Mouse (Mus musculus): ENCODE measurements around the gene Tacr1. TPM values are rescaled to one million over a fixed set of nuclear protein-coding genes. Genes with fewer than 3 reads are reported as not detected.

The Tacr1 gene
- polyA plus RNA-seq, 1 experiment from 2014 or later: 1.1 TPM

- no peaks in the 10 kb centered on the region for H3K9me3 ChIP-seq
- no peaks in the 10 kb centered on the region for H3K36me3 ChIP-seq
- ATAC-seq (replicated peaks): no peak
- no peaks in the 10 kb centered on the region for H3K4me1 ChIP-seq
- WGBS: 65% methylated on average over 3 of the region's 3 CpGs
- H3K27me3 ChIP-seq: no peaks in the 10 kb centered on the region
- H3K9ac ChIP-seq (replicated peaks): no peak overlapping the region
- no peak overlapping the region for H3K4me3 ChIP-seq
- H3K4me2 ChIP-seq (replicated peaks): no peak overlapping the region
- no peak overlapping the region for H3K27ac ChIP-seq (replicated peaks)
Observed at GRCm38 (mm10) chr6:82549270-82549669, 147.1 kb downstream of the Tacr1 start.

- H3K4me1 ChIP-seq: no peaks in the 10 kb centered on the region
- no peak for ATAC-seq (replicated peaks)
Observed at GRCm38 (mm10) chr6:82575445-82575844, 173.3 kb downstream of the Tacr1 start.

GRCm38 (mm10) chr6:82585396-82585795 is 183.3 kb downstream of the Tacr1 start:
- ATAC-seq (replicated peaks): no peak
- Histone ChIP-seq H3K27me3 (no peaks in the 10 kb centered on the region), H3K4me1 (no peaks in the 10 kb centered on the region), H3K9ac (replicated peaks) (no peak overlapping the region), H3K27ac (replicated peaks) (no peak overlapping the region), H3K4me2 (replicated peaks) (no peak overlapping the region), H3K36me3 (no peaks in the 10 kb centered on the region), H3K4me3 (no peak overlapping the region), H3K9me3 (no peaks in the 10 kb centered on the region)
- WGBS: 45% methylated on average over 5 of the region's 6 CpGs

More at GRCm38 (mm10) chr6:82575445-82575844, 173.3 kb downstream of the Tacr1 start:
- WGBS: 94% methylated on average over 5 of the region's 5 CpGs
- Histone ChIP-seq H3K9me3 (no peaks in the 10 kb centered on the region), H3K27ac (replicated peaks) (no peak overlapping the region), H3K36me3 (no peaks in the 10 kb centered on the region), H3K4me2 (replicated peaks) (no peak overlapping the region), H3K27me3 (no peaks in the 10 kb centered on the region), H3K9ac (replicated peaks) (no peak overlapping the region), H3K4me3 (no peak overlapping the region)

DNA sequence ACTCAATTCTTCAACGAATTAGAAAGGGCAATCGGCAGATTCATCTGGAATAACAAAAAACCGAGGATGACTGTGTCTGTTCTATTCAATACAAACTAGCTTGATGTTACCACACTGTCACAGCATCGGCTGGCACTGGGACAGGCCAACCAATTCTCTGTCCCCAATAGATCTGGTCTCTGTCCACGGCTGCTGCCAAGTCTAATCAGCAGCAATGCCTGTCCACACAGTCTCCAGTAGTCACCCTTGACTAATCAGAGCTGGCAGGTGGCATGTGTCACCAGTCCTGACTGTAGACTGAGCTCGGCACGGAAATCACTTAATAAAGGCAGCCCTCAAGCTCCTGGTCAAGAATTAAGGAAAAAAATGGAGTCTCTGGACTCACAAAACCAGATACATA is 187.3 kb downstream of the Tacr1 start:
- H3K9ac ChIP-seq (replicated peaks): no peak overlapping the region
- no peaks in the 10 kb centered on the region for H3K9me3 ChIP-seq
- H3K36me3 ChIP-seq: no peaks in the 10 kb centered on the region
- H3K27ac ChIP-seq (replicated peaks): no peak overlapping the region
- ATAC-seq (replicated peaks): no peak
- H3K4me1 ChIP-seq: no peaks in the 10 kb centered on the region
- H3K27me3 ChIP-seq: no peaks in the 10 kb centered on the region
- H3K4me3 ChIP-seq: no peak overlapping the region
- no peak overlapping the region for H3K4me2 ChIP-seq (replicated peaks)
- WGBS: 85% methylated on average over 7 of the region's 7 CpGs

DNA sequence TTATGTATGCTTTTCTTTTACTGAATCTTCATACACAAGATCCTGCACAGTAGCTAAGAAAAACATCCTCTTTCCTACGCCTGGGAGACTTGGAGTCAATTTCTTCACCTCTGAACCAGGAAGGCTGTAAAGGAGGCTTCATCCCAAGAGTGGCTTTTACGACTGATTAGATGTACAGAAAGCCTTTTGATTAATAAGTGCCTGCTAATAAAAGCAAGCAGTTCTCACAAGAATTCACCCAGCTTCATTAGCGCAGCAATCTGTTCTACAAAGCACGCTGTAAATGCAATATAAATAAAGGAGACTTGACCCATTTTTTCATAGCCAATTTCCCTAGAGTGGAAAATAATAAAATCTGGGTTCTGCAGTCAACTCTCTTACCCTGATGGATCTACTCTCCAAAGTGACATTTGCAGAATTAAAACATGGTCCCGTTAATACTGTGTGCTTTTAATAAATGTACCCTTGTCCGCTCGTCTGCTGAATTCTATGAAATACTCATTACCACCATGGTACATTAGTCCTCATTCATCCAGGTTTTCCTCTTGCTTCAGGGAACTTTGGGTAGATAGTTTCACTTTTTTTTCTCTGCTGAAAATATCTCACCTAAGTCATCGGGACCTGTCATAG is 193.4 kb downstream of the Tacr1 start:
- Histone ChIP-seq H3K9me3 (no peaks in the 10 kb centered on the region), H3K27ac (replicated peaks) (0 out of 2 replicates have a peak overlapping the region, but pooled peaks have one; percentile 1), H3K27me3 (no peaks in the 10 kb centered on the region), H3K9ac (replicated peaks) (no peak overlapping the region), H3K36me3 (no peaks in the 10 kb centered on the region), H3K4me1 (peaks cover 9% of the 10 kb centered on the region; the same call in 1 of the 2 replicates), H3K4me3 (no peak overlapping the region), H3K4me2 (replicated peaks) (no peak overlapping the region)
- no peak for ATAC-seq (replicated peaks)
- 34% methylated on average over 8 of the region's 8 CpGs for WGBS

GRCm38 (mm10) chr6:82603228-82603627 is 201.1 kb downstream of the Tacr1 start:
- Histone ChIP-seq H3K27ac (replicated peaks) (no peak overlapping the region), H3K9ac (replicated peaks) (no peak overlapping the region), H3K4me2 (replicated peaks) (no peak overlapping the region), H3K4me1 (peaks cover 6% of the 10 kb centered on the region), H3K9me3 (no peaks in the 10 kb centered on the region), H3K27me3 (no peaks in the 10 kb centered on the region), H3K36me3 (no peaks in the 10 kb centered on the region), H3K4me3 (no peak overlapping the region)
- 77% methylated on average over 9 of the region's 9 CpGs for WGBS
- no peak for ATAC-seq (replicated peaks)

DNA sequence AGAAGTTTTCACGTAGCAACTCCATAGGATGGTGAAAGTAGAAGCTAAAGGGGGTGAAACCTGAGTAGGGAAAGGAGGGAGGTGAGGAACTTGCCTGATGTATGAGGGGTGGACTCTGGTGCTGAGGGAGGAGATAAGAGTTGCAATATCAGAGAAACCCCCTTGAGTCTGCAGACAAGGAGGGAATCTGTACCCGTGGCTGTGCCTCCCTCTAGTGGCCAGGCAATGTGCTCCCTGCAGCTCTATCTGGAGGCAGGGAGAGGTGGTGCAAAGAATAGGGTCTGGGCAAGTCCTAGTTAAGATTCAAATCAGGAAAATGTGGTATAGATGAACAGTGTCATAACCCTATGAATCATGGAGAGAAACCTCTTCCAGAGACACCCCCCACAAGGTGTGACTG is 201.5 kb downstream of the Tacr1 start:
- no peak overlapping the region for H3K4me2 ChIP-seq (replicated peaks)
- no peak overlapping the region for H3K27ac ChIP-seq (replicated peaks)
- no peak overlapping the region for H3K9ac ChIP-seq (replicated peaks)
- H3K36me3 ChIP-seq: no peaks in the 10 kb centered on the region
- peak; percentile 63 for ATAC-seq (replicated peaks)
- H3K4me1 ChIP-seq: peaks cover 6% of the 10 kb centered on the region
- 61% methylated on average over 2 of the region's 2 CpGs for WGBS
- H3K27me3 ChIP-seq: no peaks in the 10 kb centered on the region
- H3K4me3 ChIP-seq: no peak overlapping the region
- no peaks in the 10 kb centered on the region for H3K9me3 ChIP-seq

DNA sequence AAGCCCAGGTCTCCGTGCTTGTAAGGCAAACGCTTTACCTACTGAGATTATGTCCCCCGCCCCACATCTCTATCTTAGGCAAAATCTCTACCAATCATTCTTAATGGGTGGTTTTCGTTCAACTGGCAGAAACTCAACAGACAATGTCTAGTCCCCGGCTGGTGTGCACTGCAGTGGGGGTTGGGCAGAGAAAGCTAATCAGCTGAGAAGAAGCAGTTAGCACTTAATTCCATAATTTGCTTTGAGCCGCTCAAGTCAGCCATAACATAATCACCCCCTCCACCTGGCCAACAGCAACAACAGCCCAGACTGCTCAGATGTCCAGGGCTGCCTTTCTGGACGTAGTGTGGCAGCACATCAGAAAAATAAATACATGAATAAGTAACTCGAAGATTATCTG is 202.7 kb downstream of the Tacr1 start:
- no peaks in the 10 kb centered on the region for H3K27me3 ChIP-seq
- 28% methylated on average over 8 of the region's 8 CpGs for WGBS
- H3K4me3 ChIP-seq: no peak overlapping the region
- H3K4me2 ChIP-seq (replicated peaks): no peak overlapping the region
- H3K9ac ChIP-seq (replicated peaks): no peak overlapping the region
- ATAC-seq (replicated peaks): no peak
- H3K36me3 ChIP-seq: no peaks in the 10 kb centered on the region
- H3K4me1 ChIP-seq: peaks cover 16% of the 10 kb centered on the region
- no peaks in the 10 kb centered on the region for H3K9me3 ChIP-seq
- H3K27ac ChIP-seq (replicated peaks): no peak overlapping the region

GRCm38 (mm10) chr6:82608756-82609155 is 206.6 kb downstream of the Tacr1 start:
- Histone ChIP-seq H3K4me2 (replicated peaks) (no peak overlapping the region), H3K36me3 (no peaks in the 10 kb centered on the region), H3K9ac (replicated peaks) (no peak overlapping the region), H3K27ac (replicated peaks) (no peak overlapping the region; the same call in 1 of the 2 replicates), H3K4me1 (peaks cover 16% of the 10 kb centered on the region), H3K27me3 (no peaks in the 10 kb centered on the region), H3K9me3 (no peaks in the 10 kb centered on the region), H3K4me3 (no peak overlapping the region)
- whole genome bisulfite sequencing: 83% methylated on average over 4 of the region's 4 CpGs
- ATAC-seq (replicated peaks): no peak

- 31% methylated on average over 7 of the region's 7 CpGs for WGBS
Observed at GRCm38 (mm10) chr6:82609339-82609926, 207.3 kb downstream of the Tacr1 start.

More at GRCm38 (mm10) chr6:82609339-82609926, 207.3 kb downstream of the Tacr1 start:
- H3K4me2 ChIP-seq (replicated peaks): no peak overlapping the region
- no peak overlapping the region for H3K4me3 ChIP-seq
- H3K4me1 ChIP-seq: peaks cover 16% of the 10 kb centered on the region
- H3K9ac ChIP-seq (replicated peaks): no peak overlapping the region
- H3K36me3 ChIP-seq: no peaks in the 10 kb centered on the region
- H3K27ac ChIP-seq (replicated peaks): no peak overlapping the region; the same call in 1 of the 2 replicates
- peak; percentile 87 for ATAC-seq (replicated peaks)
- no peaks in the 10 kb centered on the region for H3K27me3 ChIP-seq
- H3K9me3 ChIP-seq: no peaks in the 10 kb centered on the region

All from forebrain, embryonic 15.5 days (tissue).